Mouse (Mus musculus): Measurements from ENCODE around the gene Rspo3.
A peak's percentile ranks its signal among the peaks of the same experiment; 100 is the strongest.

The Rspo3 gene

DNA sequence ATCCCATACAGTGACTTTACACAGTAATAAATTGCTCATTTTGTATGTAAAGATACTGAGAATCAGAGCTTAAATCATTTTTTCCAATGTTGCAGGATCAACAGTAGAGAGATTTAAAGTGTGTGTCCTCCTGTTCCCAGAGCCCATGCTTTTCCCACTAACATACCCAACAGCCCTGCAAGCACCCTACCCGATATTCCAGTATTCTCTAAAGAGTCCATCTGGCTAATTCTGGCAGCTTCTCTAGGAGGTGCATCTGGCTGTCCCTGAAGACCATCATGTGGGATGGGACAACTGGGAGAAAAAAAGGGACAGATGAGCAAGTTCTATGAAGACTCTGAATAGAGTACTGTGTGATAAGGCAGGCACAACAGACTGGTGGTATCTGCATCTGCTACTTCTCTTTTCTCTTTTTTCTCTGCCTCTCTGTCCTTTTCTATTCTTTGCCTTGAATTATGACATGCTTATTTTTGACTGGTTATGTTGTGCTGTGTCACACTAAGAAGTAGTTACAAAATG lies 102.7 kb downstream of the Rspo3 start:
- peak; percentile 48 for DNase-seq

DNA sequence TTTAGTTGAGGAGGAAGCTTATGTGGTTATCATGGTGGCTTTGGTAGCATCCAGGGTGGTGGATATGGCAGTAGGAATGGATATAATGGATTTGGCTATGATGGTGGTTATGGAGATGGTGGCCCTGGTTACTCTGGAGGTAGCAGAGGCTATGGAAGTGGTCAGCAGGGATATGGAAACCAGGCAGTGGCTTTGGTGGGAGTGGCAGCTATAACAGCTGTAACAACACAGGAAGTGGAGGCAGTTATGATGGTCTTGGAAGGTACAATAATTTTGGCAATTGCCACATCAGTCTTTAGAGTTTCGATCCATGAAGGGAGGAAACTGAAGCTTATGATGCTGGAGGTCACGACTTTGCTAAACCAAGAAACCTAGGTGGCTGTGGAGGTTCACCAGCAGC lies 109.0 kb downstream of the Rspo3 start:
- DNase-seq: no peak

DNA sequence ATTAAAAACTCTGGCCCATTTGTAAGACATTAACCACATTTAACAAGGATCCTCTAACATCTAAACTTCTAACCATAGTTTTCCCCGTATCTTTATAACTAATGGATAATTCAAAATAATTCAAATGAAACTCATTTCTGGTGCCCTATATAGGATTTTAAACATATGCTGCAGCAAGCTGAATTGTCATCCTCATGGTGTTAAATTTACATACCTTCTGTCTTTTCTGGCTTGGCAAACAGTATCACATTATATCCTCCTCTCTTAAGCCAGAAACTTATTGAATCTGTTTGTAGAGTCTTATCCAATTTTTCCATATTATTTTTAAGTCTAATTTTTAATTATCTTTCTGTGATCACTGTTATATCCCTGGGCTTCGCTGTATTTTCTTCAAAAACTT lies 111.1 kb downstream of the Rspo3 start:
- no peak for DNase-seq

DNA sequence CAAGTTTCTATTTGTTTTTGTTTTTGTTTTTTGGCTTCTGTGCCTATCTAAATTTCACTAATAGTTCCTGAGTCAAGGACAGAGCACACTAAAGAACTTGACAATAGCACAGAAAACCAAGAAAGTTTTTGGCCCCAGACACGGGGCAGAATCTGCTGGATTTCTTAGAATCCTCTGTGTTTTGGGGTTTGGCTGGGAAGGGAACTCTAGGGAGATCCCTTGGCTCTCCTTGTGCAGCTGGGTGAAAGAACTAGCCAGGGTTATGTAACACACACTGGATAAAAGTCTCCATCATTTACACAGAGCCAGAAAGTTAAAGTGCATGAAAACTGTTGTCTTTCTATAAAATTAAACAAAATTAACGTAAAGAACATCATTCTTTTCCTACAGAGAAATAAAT lies 121.3 kb downstream of the Rspo3 start:
- no peak for DNase-seq

DNA sequence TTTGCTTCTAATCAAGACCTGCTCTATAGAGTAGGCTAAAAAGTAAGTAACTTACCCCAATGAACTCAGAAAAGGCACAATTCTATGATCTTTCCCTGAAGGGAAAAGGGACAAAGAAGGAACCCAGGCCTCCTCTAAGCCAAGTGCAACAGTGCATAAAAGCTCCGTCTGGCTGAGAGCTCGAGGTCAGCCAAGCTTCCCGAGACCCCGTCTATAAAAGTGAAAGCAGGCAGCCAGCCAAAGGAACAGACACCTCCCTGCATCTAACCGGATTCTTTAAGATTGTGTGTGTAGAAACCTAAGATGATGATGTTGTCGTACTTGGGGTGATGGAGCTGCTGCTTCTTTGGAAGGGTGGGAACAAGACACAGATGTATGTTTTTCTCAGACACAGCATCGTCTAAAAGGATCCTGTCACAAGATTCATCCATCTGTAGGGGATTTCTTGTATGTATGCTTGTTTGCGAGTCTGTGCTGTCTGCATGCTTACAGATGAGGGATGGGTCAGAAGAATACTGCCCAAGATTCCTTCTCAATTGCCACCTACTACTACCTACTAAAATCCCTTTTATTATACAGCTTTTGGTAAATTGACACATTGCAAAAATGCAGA lies 132.9 kb downstream of the Rspo3 start:
- DNase-seq: no peak

All from layer of hippocampus, adult 9-11 months (tissue).